Mouse (Mus musculus) myocyte (in vitro differentiated cells): ENCODE results near the gene Mrps26. TPM values are rescaled to one million over a fixed set of nuclear protein-coding genes. Genes with fewer than 3 reads are reported as not detected.
"Not testable (repeated sequence)": the region's sequence is repeated elsewhere in the genome, so short reads cannot be mapped to it uniquely, and the experiment has no call there.

Experiments
- H3K27me3 ChIP-seq: one replicate; pipeline ENCODE4 v1.6.1; 2011; ENCODE audit not compliant: control insufficient read depth, insufficient read depth, insufficient read length
- H3K36me3 ChIP-seq: one replicate; pipeline ENCODE4 v1.6.1; 2011; ENCODE audit not compliant: control insufficient read depth, insufficient read depth
- H3K4me2 ChIP-seq: one replicate; pipeline ENCODE4 v1.6.1; 2011; ENCODE audit warnings: low read depth, control low read depth
- H3K4me3 ChIP-seq: one replicate; pipeline ENCODE4 v1.5.1; 2011; ENCODE audit warnings: mild to moderate bottlenecking, control low read depth, moderate library complexity
- H3K79me2 ChIP-seq: one replicate; pipeline ENCODE4 v1.6.1; 2011; ENCODE audit not compliant: control insufficient read depth, insufficient read depth
- H3ac ChIP-seq: one replicate; pipeline ENCODE4 v1.6.1; 2011; ENCODE audit not compliant: control insufficient read depth, insufficient read length
- CEBPB ChIP-seq: IDR thresholded peaks from 2 replicates; pipeline ENCODE4 v1.6.1; 2011; ENCODE audit warnings: mild to moderate bottlenecking, moderate library complexity; ENCODE audit not compliant: poor library complexity, insufficient read depth, severe bottlenecking
- E2F4 ChIP-seq: IDR thresholded peaks from one replicate; pipeline ENCODE4 v1.6.1; 2011; ENCODE audit warnings: mild to moderate bottlenecking, control low read depth, moderate library complexity; ENCODE audit not compliant: insufficient read depth
- MAX ChIP-seq: IDR thresholded peaks from one replicate; pipeline ENCODE4 v1.6.1; 2011; ENCODE audit warnings: low read depth, mild to moderate bottlenecking, control low read depth
- MYOD1 ChIP-seq, 3 experiments: IDR thresholded peaks; one replicate each; pipeline ENCODE4 v1.6.1; 2011; ENCODE audit warnings: control low read depth in 2 of 3, low read depth in 2 of 3, mild to moderate bottlenecking in 2 of 3, moderate library complexity in 1 of 3; ENCODE audit not compliant: insufficient read length in 2 of 3, control insufficient read depth in 1 of 3
- MYOG ChIP-seq, 3 experiments: IDR thresholded peaks; one replicate each; pipeline ENCODE4 v1.6.1; 2011; ENCODE audit warnings: control low read depth in 2 of 3, low read depth in 2 of 3, mild to moderate bottlenecking in 2 of 3; ENCODE audit not compliant: insufficient read length in 2 of 3, control insufficient read depth in 1 of 3, insufficient read depth in 1 of 3
- POLR2A ChIP-seq: IDR thresholded peaks from one replicate; pipeline ENCODE4 v1.6.1; 2011; ENCODE audit warnings: low read depth, mild to moderate bottlenecking, control low read depth, moderate library complexity; ENCODE audit not compliant: insufficient read length
- POLR2AphosphoS2 ChIP-seq: IDR thresholded peaks from one replicate; pipeline ENCODE4 v1.6.1; 2011; ENCODE audit warnings: low read depth, control low read depth; ENCODE audit not compliant: insufficient read length
- REST ChIP-seq: IDR thresholded peaks from one replicate; pipeline ENCODE4 v1.6.1; 2011; ENCODE audit warnings: mild to moderate bottlenecking, control low read depth, moderate library complexity; ENCODE audit not compliant: insufficient read depth, insufficient read length
- SRF ChIP-seq: IDR thresholded peaks from one replicate; pipeline ENCODE4 v1.6.1; 2011; ENCODE audit warnings: low read depth; ENCODE audit not compliant: control insufficient read depth, insufficient read length
- TCF12 ChIP-seq: IDR thresholded peaks from one replicate; pipeline ENCODE4 v1.6.1; 2011; ENCODE audit warnings: mild to moderate bottlenecking, control low read depth; ENCODE audit not compliant: poor library complexity, insufficient read depth, severe bottlenecking
- TCF3 ChIP-seq: IDR thresholded peaks from one replicate; pipeline ENCODE4 v1.6.1; 2011; ENCODE audit warnings: low read depth, control low read depth; ENCODE audit not compliant: insufficient read length
- USF1 ChIP-seq: IDR thresholded peaks from one replicate; pipeline ENCODE4 v1.6.1; 2011; ENCODE audit warnings: low read depth, mild to moderate bottlenecking, control low read depth, moderate library complexity
- polyA plus RNA-seq: library from polyadenylated mRNA; unstranded; fragments of >200 nt; fragmentation: generic; extraction: Trizol; gene quantifications from one replicate; pipeline ENCODE4 v1.2.1, GENCODE M21; 2012; ENCODE audit warnings: missing spikeins

Gene Mrps26
- polyA plus RNA-seq: 86.9 TPM

DNA sequence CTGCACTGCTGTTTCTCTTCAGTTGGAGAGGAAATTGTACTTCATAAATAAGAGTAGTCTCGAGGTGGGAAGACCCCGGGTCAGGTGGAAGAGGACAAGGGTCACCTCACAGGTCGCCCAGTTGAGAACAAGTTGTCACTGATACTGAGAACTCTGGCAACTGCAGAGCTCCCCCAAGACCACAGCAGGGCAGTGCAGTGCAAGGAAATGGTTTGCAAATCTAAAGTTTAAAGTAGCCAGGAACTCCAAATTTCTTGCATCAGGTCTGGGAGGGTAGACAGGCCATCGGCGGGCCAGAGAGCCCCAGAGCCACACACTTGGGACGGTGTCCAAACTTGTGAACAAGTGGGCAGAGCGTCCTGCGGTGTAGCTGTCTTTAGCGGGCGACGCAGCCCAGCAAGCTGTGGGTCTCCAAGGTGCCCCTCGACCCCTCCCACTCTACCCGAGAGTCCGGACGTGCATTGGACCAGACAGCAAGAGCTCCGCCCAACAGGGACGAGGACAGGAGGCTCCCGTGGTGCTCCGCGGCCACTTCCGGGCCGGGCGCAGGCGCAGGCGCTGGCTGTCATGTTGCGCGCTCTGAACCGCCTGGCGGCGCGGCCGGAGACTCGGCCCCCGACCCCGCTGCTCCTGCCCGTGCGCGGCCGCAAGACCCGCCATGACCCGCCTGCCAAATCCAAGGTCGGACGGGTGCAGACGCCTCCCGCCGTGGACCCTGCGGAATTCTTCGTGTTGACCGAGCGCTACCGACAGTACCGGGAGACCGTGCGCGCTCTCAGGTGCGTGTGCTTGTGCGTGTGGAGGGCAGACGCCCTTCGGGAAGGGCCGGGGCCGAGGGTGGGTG, at the start of gene Mrps26:
Mrps26 (plus strand) TSS at position 531 of the 844 bp plus-strand sequence.
- peaks cover 13% of the 10 kb centered on the region for H3K79me2 ChIP-seq
- peak within 1 kb of the TSS; percentile 81 for H3K4me3 ChIP-seq
- H3K4me2 ChIP-seq: peak within 1 kb of the TSS; percentile 84
- no peaks in the 10 kb centered on the region for H3K27me3 ChIP-seq
- TF ChIP-seq MAX (no peak), SRF (peak; percentile 42), POLR2A (peak; percentile 90), USF1 (no peak), E2F4 (no peak), POLR2AphosphoS2 (peak; percentile 95), REST (no peak), TCF12 (no peak), MYOD1 (IDR thresholded peaks at IDR 0.05; ENCODE audit: control insufficient read depth in 1 of 3, insufficient read length in 2 of 3, low read depth in 2 of 3) (no peak), TCF3 (no peak), CEBPB (no peak), MYOG (IDR thresholded peaks at IDR 0.05; ENCODE audit: control insufficient read depth in 1 of 3, insufficient read depth in 1 of 3, insufficient read length in 2 of 3, low read depth in 2 of 3) (peak in 1 of 3 experiments; percentile 2)
- H3K36me3 ChIP-seq: peaks cover 9% of the 10 kb centered on the region
- H3ac ChIP-seq: peak within 1 kb of the TSS; percentile 82

GRCm38 (mm10) chr2:130513907-130514306, 49.6 kb upstream of the Mrps26 start:
- Histone ChIP-seq H3K36me3 (no peaks in the 10 kb centered on the region), H3ac (no peak overlapping the region), H3K27me3 (no peaks in the 10 kb centered on the region), H3K4me3 (no peak overlapping the region), H3K79me2 (no peaks in the 10 kb centered on the region), H3K4me2 (no peak overlapping the region)
- TF ChIP-seq CEBPB (no peak), TCF12 (no peak), MAX (no peak), POLR2A (no peak), SRF (no peak), TCF3 (no peak), REST (no peak), USF1 (no peak)

GRCm38 (mm10) chr2:130515791-130516190, 47.8 kb upstream of the Mrps26 start:
- Histone ChIP-seq H3K79me2 (no peaks in the 10 kb centered on the region), H3K27me3 (no peaks in the 10 kb centered on the region), H3ac (no peak overlapping the region), H3K36me3 (peaks cover 11% of the 10 kb centered on the region), H3K4me3 (no peak overlapping the region), H3K4me2 (no peak overlapping the region)
- TF ChIP-seq REST (no peak), POLR2AphosphoS2 (no peak), MYOD1 (IDR thresholded peaks at IDR 0.05; ENCODE audit: control insufficient read depth in 1 of 3, insufficient read length in 2 of 3, low read depth in 2 of 3) (no peak), POLR2A (no peak), TCF3 (no peak), MYOG (IDR thresholded peaks at IDR 0.05; ENCODE audit: control insufficient read depth in 1 of 3, insufficient read depth in 1 of 3, insufficient read length in 2 of 3, low read depth in 2 of 3) (no peak), TCF12 (no peak), USF1 (no peak), MAX (no peak), SRF (no peak), E2F4 (no peak), CEBPB (no peak)

GRCm38 (mm10) chr2:130521927-130522326, 41.6 kb upstream of the Mrps26 start:
- Histone ChIP-seq H3ac (no peak overlapping the region), H3K79me2 (no peaks in the 10 kb centered on the region), H3K27me3 (no peaks in the 10 kb centered on the region), H3K4me2 (no peak overlapping the region), H3K4me3 (no peak overlapping the region), H3K36me3 (peaks cover 38% of the 10 kb centered on the region)
- TF ChIP-seq TCF3 (no peak), USF1 (no peak), POLR2AphosphoS2 (no peak), CEBPB (no peak), TCF12 (no peak), MYOG (IDR thresholded peaks at IDR 0.05; ENCODE audit: control insufficient read depth in 1 of 3, insufficient read depth in 1 of 3, insufficient read length in 2 of 3, low read depth in 2 of 3) (no peak), SRF (no peak), MYOD1 (IDR thresholded peaks at IDR 0.05; ENCODE audit: control insufficient read depth in 1 of 3, insufficient read length in 2 of 3, low read depth in 2 of 3) (no peak), MAX (no peak)

DNA sequence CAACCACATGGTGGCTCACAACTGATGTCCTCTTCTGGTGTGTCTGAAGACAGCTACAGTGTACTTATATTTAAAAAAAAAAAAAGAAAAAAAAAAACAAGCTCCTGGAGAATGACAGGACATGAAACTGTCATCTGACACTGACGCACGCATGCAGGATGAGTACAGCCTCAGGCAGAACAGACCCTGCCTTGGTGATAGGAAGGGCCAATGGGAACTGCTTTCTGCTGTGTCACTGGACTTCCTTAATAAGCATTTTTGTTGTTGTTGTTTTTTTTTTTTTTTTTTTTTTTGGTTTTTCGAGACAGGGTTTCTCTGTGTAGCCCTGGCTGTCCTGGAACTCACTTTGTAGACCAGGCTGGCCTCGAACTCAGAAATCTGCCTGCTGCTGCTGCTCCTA, 38.1 kb upstream of the Mrps26 start:
- not testable (repeated sequence) for H3K27me3 ChIP-seq, H3K4me2 ChIP-seq, H3K79me2 ChIP-seq, H3ac ChIP-seq, H3K4me3 ChIP-seq
- H3K36me3 ChIP-seq: peaks cover 34% of the 10 kb centered on the region
